Mouse (Mus musculus) Patski (cell line): ENCODE measurements around the gene Igfbp2. TPM values are rescaled to one million over a fixed set of nuclear protein-coding genes. Genes with fewer than 3 reads are reported as not detected.

Source experiments
- ATAC-seq: fragments of 100-300 bp; one replicate; pipeline ENCODE4 v1.8.0; 2021
- CTCF ChIA-PET: fragments of 350-600 bp; sonication (Branson Sonifier 250); formaldehyde crosslinking; loops from one replicate; lab custom pipeline; 2022; ENCODE audit warnings: inconsistent platforms; lab: Charles Lee
- POLR2A ChIA-PET: fragments of 350-600 bp; sonication (Branson Sonifier 250); formaldehyde crosslinking; loops from one replicate; lab custom pipeline; 2022; ENCODE audit warnings: antibody characterized with exemption, inconsistent platforms; lab: Charles Lee
- DNase-seq: peaks from one replicate; pipeline ENCODE4 v3.0.0-alpha.2; 2011; ENCODE audit warnings: low read depth, low spot score
- H3K27me3 ChIP-seq: fragments of 371-371 bp; one replicate; pipeline ENCODE4 v1.5.1; 2021
- CTCF ChIP-seq: fragments of 100-300 bp; IDR thresholded peaks from one replicate; pipeline ENCODE4 v1.5.1; 2021
- in situ Hi-C: fragments of 300-500 bp; cut with MboI; formaldehyde crosslinking; loops from 3 replicates; pipeline ENCODE4 v1.11.1; 2018; ENCODE audit warnings: low pct_unique_long_range_greater_than_20kb, mixed read lengths
- polyA plus RNA-seq: library from polyadenylated mRNA; unstranded; gene quantifications from one replicate; pipeline ENCODE4 v1.2.3, GENCODE M21; 2021

Igfbp2 gene
- polyA plus RNA-seq = 1,427 TPM

GRCm38 (mm10) chr1:72823751-72824706, at the start of gene Igfbp2:
Gene Igfbp2, plus strand, starts transcription at chr1:72824503.
- ChIA-PET CTCF (interaction anchor here (1.0 to 2.8 kb wide), 3 partner anchors 34 to 105 kb away, joined by 3 to 12 read pairs (median 3); no protein-coding TSS in a partner anchor), POLR2A (interaction anchor here (1.2 to 2.1 kb wide), 5 partner anchors 20 to 84 kb away, joined by 3 to 8 read pairs (median 6); no protein-coding TSS in a partner anchor)
- H3K27me3 ChIP-seq = no peaks in the 10 kb centered on the region
- in situ Hi-C loops = no loop called here
- ATAC-seq = peak; percentile 55
- no peak for DNase-seq
- TF ChIP-seq CTCF = no peak

- no peak for TF ChIP-seq CTCF
- H3K27me3 ChIP-seq = no peaks in the 10 kb centered on the region
- in situ Hi-C loops = no loop called here
- CTCF ChIA-PET = interaction anchor here (2.3 kb wide), 1 partner anchor 22 kb away, joined by 8 read pairs; no protein-coding TSS in a partner anchor
- POLR2A ChIA-PET = interaction anchor here (0.5 to 1.6 kb wide), 3 partner anchors 47 to 1023 kb away, joined by 3 to 7 read pairs (median 3); partner anchors contain the start of gene Igfbp2
- DNase-seq = no peak
- no peak for ATAC-seq
Measured at GRCm38 (mm10) chr1:72778789-72779188, 45.5 kb upstream of the Igfbp2 start.

GRCm38 (mm10) chr1:72780720-72781119, 43.6 kb upstream of the Igfbp2 start:
- DNase-seq = peak; percentile 68
- ATAC-seq = peak; percentile 83
- no peak for TF ChIP-seq CTCF
- no peaks in the 10 kb centered on the region for H3K27me3 ChIP-seq
- ChIA-PET CTCF (interaction anchor here (0.7 to 1.6 kb wide), 7 partner anchors 13 to 61 kb away, joined by 3 to 5 read pairs (median 3); no protein-coding TSS in a partner anchor), POLR2A (interaction anchor here (0.7 to 0.9 kb wide), 2 partner anchors 17 to 71 kb away, joined by 3 read pairs; no protein-coding TSS in a partner anchor)
- in situ Hi-C loops = no loop called here

GRCm38 (mm10) chr1:72783341-72783740, 41.0 kb upstream of the Igfbp2 start:
- ChIA-PET POLR2A (interaction anchor here (0.8 to 1.5 kb wide), 3 partner anchors 33 to 44 kb away, joined by 4 read pairs; no protein-coding TSS in a partner anchor), CTCF (interaction anchor here (1.5 kb wide), 1 partner anchor 80 kb away, joined by 3 read pairs; no protein-coding TSS in a partner anchor)
- H3K27me3 ChIP-seq = no peaks in the 10 kb centered on the region
- in situ Hi-C loops = no loop called here
- no peak for DNase-seq
- ATAC-seq = no peak
- TF ChIP-seq CTCF = no peak

GRCm38 (mm10) chr1:72784018-72784417, 40.3 kb upstream of the Igfbp2 start:
- ATAC-seq = no peak
- CTCF ChIA-PET = interaction anchor here (1.5 kb wide), 1 partner anchor 79 kb away, joined by 3 read pairs; no protein-coding TSS in a partner anchor

GRCm38 (mm10) chr1:72790670-72791069, 33.6 kb upstream of the Igfbp2 start:
- no peak for DNase-seq
- TF ChIP-seq CTCF = no peak
- no peak for ATAC-seq
- CTCF ChIA-PET = interaction anchor here (0.7 to 1.4 kb wide), 2 partner anchors 8 to 34 kb away, joined by 3 read pairs; partner anchors contain the start of gene Igfbp2
- in situ Hi-C loops = no loop called here
- no peaks in the 10 kb centered on the region for H3K27me3 ChIP-seq
- POLR2A ChIA-PET = no interaction called here

More at GRCm38 (mm10) chr1:72784018-72784417, 40.3 kb upstream of the Igfbp2 start:
- H3K27me3 ChIP-seq = no peaks in the 10 kb centered on the region
- DNase-seq = peak; percentile 53
- POLR2A ChIA-PET = interaction anchor here (0.9 to 1.5 kb wide), 2 partner anchors 29 to 41 kb away, joined by 3 to 4 read pairs; no protein-coding TSS in a partner anchor
- in situ Hi-C loops = no loop called here
- TF ChIP-seq CTCF = no peak

- DNase-seq (no peak), ATAC-seq (no peak)
- ChIA-PET CTCF (interaction anchor here (2.1 kb wide), 1 partner anchor 11 kb away, joined by 5 read pairs; no protein-coding TSS in a partner anchor), POLR2A (no interaction called here)
- in situ Hi-C loops = no loop called here
- no peak for TF ChIP-seq CTCF
- H3K27me3 ChIP-seq = no peaks in the 10 kb centered on the region
Measured at GRCm38 (mm10) chr1:72791743-72792142, 32.6 kb upstream of the Igfbp2 start.

GRCm38 (mm10) chr1:72792262-72792661, 32.0 kb upstream of the Igfbp2 start:
- ATAC-seq (no peak), DNase-seq (no peak)
- no peaks in the 10 kb centered on the region for H3K27me3 ChIP-seq
- CTCF ChIA-PET = interaction anchor here (2.1 kb wide), 2 partner anchors 10 to 14 kb away, joined by 5 to 8 read pairs; no protein-coding TSS in a partner anchor
- in situ Hi-C loops = no loop called here
- no peak for TF ChIP-seq CTCF
- POLR2A ChIA-PET = interaction anchor here (0.6 kb wide), 1 partner anchor 49 kb away, joined by 3 read pairs; no protein-coding TSS in a partner anchor

- DNase-seq = no peak
- TF ChIP-seq CTCF = no peak
- ChIA-PET POLR2A (no interaction called here), CTCF (interaction anchor here (1.1 to 2.1 kb wide), 5 partner anchors 9 to 76 kb away, joined by 3 to 8 read pairs (median 4); no protein-coding TSS in a partner anchor)
- no peak for ATAC-seq
- in situ Hi-C loops = no loop called here
- no peaks in the 10 kb centered on the region for H3K27me3 ChIP-seq
Measured at GRCm38 (mm10) chr1:72793230-72793629, 31.1 kb upstream of the Igfbp2 start.

- no peaks in the 10 kb centered on the region for H3K27me3 ChIP-seq
- ChIA-PET CTCF (no interaction called here), POLR2A (interaction anchor here (0.6 kb wide), 1 partner anchor 414 kb away, joined by 3 read pairs; no protein-coding TSS in a partner anchor)
- no peak for TF ChIP-seq CTCF
- ATAC-seq (no peak), DNase-seq (no peak)
- in situ Hi-C loops = no loop called here
Measured at GRCm38 (mm10) chr1:72796128-72796527, 28.2 kb upstream of the Igfbp2 start.
